Mouse (Mus musculus) midbrain, postnatal 0 days (tissue): ENCODE data around the gene Gpsm2. TPM values are rescaled to one million over a fixed set of nuclear protein-coding genes. Genes with fewer than 3 reads are reported as not detected.

Source experiments
- ATAC-seq: fragments of 200-750 bp; cut with Nextera tagmentation; 2 replicates; pipeline ENCODE4 v1.8.0; 2017; ENCODE audit warnings: moderate number of reproducible peaks, mild to moderate bottlenecking, moderate TSS enrichment, moderate library complexity; ENCODE audit not compliant: low FRiP score
- DNase-seq: peaks from one replicate; pipeline ENCODE4 v3.0.0-alpha.2; 2015; ENCODE audit warnings: low spot score
- H3K27ac ChIP-seq: fragments of 300-500 bp; sonication (generic); 2 replicates; pipeline ENCODE4 v1.5.1; 2014; ENCODE audit warnings: low read depth, mild to moderate bottlenecking, low read length, mixed read lengths
- H3K27me3 ChIP-seq: fragments of 300-500 bp; sonication (generic); 2 replicates; pipeline ENCODE4 v1.6.1; 2014; ENCODE audit warnings: low read length, control low read depth, mixed read lengths; ENCODE audit not compliant: insufficient read depth
- H3K36me3 ChIP-seq: fragments of 300-500 bp; sonication (generic); 2 replicates; pipeline ENCODE4 v1.6.1; 2014; ENCODE audit warnings: low read length, control low read depth, mixed read lengths; ENCODE audit not compliant: insufficient read depth
- H3K4me1 ChIP-seq: fragments of 300-500 bp; sonication (generic); 2 replicates; pipeline ENCODE4 v1.6.1; 2014; ENCODE audit warnings: mild to moderate bottlenecking, control low read depth, antibody characterized with exemption, low read length, mixed read lengths; ENCODE audit not compliant: insufficient read depth
- H3K4me2 ChIP-seq: fragments of 300-500 bp; sonication (generic); 2 replicates; pipeline ENCODE4 v1.6.1; 2014; ENCODE audit warnings: low read depth, mild to moderate bottlenecking, low read length, mixed read lengths; ENCODE audit not compliant: poor library complexity, severe bottlenecking
- H3K4me3 ChIP-seq: fragments of 300-500 bp; sonication (generic); 2 replicates; pipeline ENCODE4 v1.5.1; 2014; ENCODE audit warnings: low read depth, mild to moderate bottlenecking, low read length, moderate library complexity
- H3K9ac ChIP-seq: fragments of 300-500 bp; sonication (generic); replicated peaks from 2 replicates; pipeline ENCODE4 v1.6.1; 2014; ENCODE audit warnings: mild to moderate bottlenecking, low read length, moderate library complexity, mixed read lengths; ENCODE audit not compliant: poor library complexity, severe bottlenecking
- H3K9me3 ChIP-seq: fragments of 300-500 bp; sonication (generic); 2 replicates; pipeline ENCODE4 v1.6.1; 2016; ENCODE audit warnings: low read length, control low read depth
- CTCF ChIP-seq: IDR thresholded peaks from 2 replicates; pipeline ENCODE4 v1.5.1; 2016; ENCODE audit warnings: antibody characterized with exemption, mild to moderate bottlenecking
- WGBS: fragments of 180-500 bp; shearing (Covaris S2); extraction: QIAGEN DNeasy Blood & Tissue Kit; methylation state at CpG from one replicate; pipeline ENCODE4 v1.1.7; 2014; 5-methylcytosine and 5-hydroxymethylcytosine counted together
- polyA plus RNA-seq: library from polyadenylated mRNA; unstranded; fragments of >200 nt; fragmentation: Nextera tagmentation; extraction: Ambion mirVana; gene quantifications from 2 replicates; pipeline ENCODE4 v1.2.1, GENCODE M21; 2015
- total RNA-seq: library from RNA; depleted of rRNA; stranded (reverse); fragments of >200 nt; gene quantifications from 2 replicates; pipeline ENCODE4 v1.2.3, GENCODE M21; 2014

The Gpsm2 gene
- total and polyA plus RNA-seq, 2 experiments from 2014 or later, result 10.6 to 13.3 TPM

- 86% methylated on average over 3 of the region's 3 CpGs for WGBS
- Histone ChIP-seq H3K4me2 (no peak overlapping the region), H3K27ac (no peak overlapping the region), H3K9ac (no peak overlapping the region), H3K36me3 (no peaks in the 10 kb centered on the region), H3K4me3 (no peak overlapping the region), H3K4me1 (no peaks in the 10 kb centered on the region), H3K9me3 (no peaks in the 10 kb centered on the region), H3K27me3 (no peaks in the 10 kb centered on the region)
- ATAC-seq (no peak), DNase-seq (no peak)
- TF ChIP-seq CTCF, result no peak
These were observed 2.3 kb downstream of the Gpsm2 start for GRCm38 (mm10) chr3:108719761-108720160.

- no peak for TF ChIP-seq CTCF
- 84% methylated on average over 2 of the region's 2 CpGs for WGBS
These were observed 2.8 kb downstream of the Gpsm2 start for GRCm38 (mm10) chr3:108719357-108719756.

GRCm38 (mm10) chr3:108717896-108718502 is 4.1 kb downstream of the Gpsm2 start:
- no peak for TF ChIP-seq CTCF
- ATAC-seq, result no peak
- no peaks in the 10 kb centered on the region for H3K9me3 ChIP-seq
- no peak overlapping the region for H3K4me3 ChIP-seq
- H3K9ac ChIP-seq, result no peak overlapping the region
- H3K27me3 ChIP-seq, result no peaks in the 10 kb centered on the region
- DNase-seq, result no peak
- 90% methylated on average over 3 of the region's 3 CpGs for WGBS
- H3K4me2 ChIP-seq, result no peak overlapping the region
- no peak overlapping the region for H3K27ac ChIP-seq
- no peaks in the 10 kb centered on the region for H3K36me3 ChIP-seq
- H3K4me1 ChIP-seq, result no peaks in the 10 kb centered on the region

More at GRCm38 (mm10) chr3:108719357-108719756, 2.8 kb downstream of the Gpsm2 start:
- H3K9me3 ChIP-seq, result no peaks in the 10 kb centered on the region
- H3K36me3 ChIP-seq, result no peaks in the 10 kb centered on the region
- no peak for DNase-seq
- no peaks in the 10 kb centered on the region for H3K27me3 ChIP-seq
- H3K27ac ChIP-seq, result no peak overlapping the region
- H3K4me2 ChIP-seq, result no peak overlapping the region
- H3K4me3 ChIP-seq, result no peak overlapping the region
- no peak overlapping the region for H3K9ac ChIP-seq
- no peak for ATAC-seq
- no peaks in the 10 kb centered on the region for H3K4me1 ChIP-seq

GRCm38 (mm10) chr3:108714837-108715236 is 7.3 kb downstream of the Gpsm2 start:
- Histone ChIP-seq H3K4me1 (no peaks in the 10 kb centered on the region), H3K9me3 (no peaks in the 10 kb centered on the region), H3K36me3 (no peaks in the 10 kb centered on the region), H3K27ac (no peak overlapping the region), H3K9ac (no peak overlapping the region), H3K4me2 (no peak overlapping the region), H3K4me3 (no peak overlapping the region), H3K27me3 (no peaks in the 10 kb centered on the region)
- DNase-seq, result no peak
- 96% methylated on average over 4 of the region's 4 CpGs for WGBS
- TF ChIP-seq CTCF, result no peak
- ATAC-seq, result no peak

GRCm38 (mm10) chr3:108713065-108713675 is 8.9 kb downstream of the Gpsm2 start:
- TF ChIP-seq CTCF, result no peak
- Histone ChIP-seq H3K27me3 (no peaks in the 10 kb centered on the region), H3K9me3 (no peaks in the 10 kb centered on the region), H3K4me3 (no peak overlapping the region), H3K4me2 (no peak overlapping the region), H3K4me1 (no peaks in the 10 kb centered on the region), H3K27ac (no peak overlapping the region), H3K9ac (no peak overlapping the region), H3K36me3 (no peaks in the 10 kb centered on the region)
- ATAC-seq (no peak), DNase-seq (no peak)
- WGBS, result 24% methylated on average over 3 of the region's 3 CpGs

GRCm38 (mm10) chr3:108711296-108711695 is 10.8 kb downstream of the Gpsm2 start:
- no peak for TF ChIP-seq CTCF
- H3K4me2 ChIP-seq, result no peak overlapping the region
- no peaks in the 10 kb centered on the region for H3K27me3 ChIP-seq
- WGBS, result 83% methylated on average over 5 of the region's 5 CpGs
- ATAC-seq, result no peak
- H3K4me1 ChIP-seq, result no peaks in the 10 kb centered on the region
- H3K4me3 ChIP-seq, result no peak overlapping the region
- H3K9me3 ChIP-seq, result no peaks in the 10 kb centered on the region
- DNase-seq, result no peak
- no peak overlapping the region for H3K27ac ChIP-seq
- no peaks in the 10 kb centered on the region for H3K36me3 ChIP-seq
- no peak overlapping the region for H3K9ac ChIP-seq
